Mouse (Mus musculus) neural tube, embryonic 11.5 days (tissue): Measurements from ENCODE around the gene Uba5. TPM values are rescaled to one million over a fixed set of nuclear protein-coding genes. Genes with fewer than 3 reads are reported as not detected.

Experiments used
- ATAC-seq: fragments of 200-750 bp; cut with Nextera tagmentation; 2 replicates; pipeline ENCODE4 v1.8.0; 2017; ENCODE audit warnings: moderate number of reproducible peaks, mild to moderate bottlenecking, moderate TSS enrichment, moderate library complexity; ENCODE audit not compliant: insufficient read depth, low FRiP score, low TSS enrichment
- DNase-seq: peaks from one replicate; pipeline ENCODE4 v3.0.0-alpha.2; 2015; ENCODE audit warnings: low spot score
- H3K27ac ChIP-seq: fragments of 300-500 bp; sonication (generic); 2 replicates; pipeline ENCODE4 v1.5.1; 2014; ENCODE audit warnings: low read depth, mild to moderate bottlenecking, low read length
- H3K27me3 ChIP-seq: fragments of 300-500 bp; sonication (generic); 2 replicates; pipeline ENCODE4 v1.6.1; 2014; ENCODE audit warnings: mild to moderate bottlenecking, low read length, mixed read lengths; ENCODE audit not compliant: control insufficient read depth, insufficient read depth
- H3K36me3 ChIP-seq: fragments of 300-500 bp; sonication (generic); 2 replicates; pipeline ENCODE4 v1.6.1; 2014; ENCODE audit warnings: mild to moderate bottlenecking, low read length, moderate library complexity, mixed read lengths; ENCODE audit not compliant: control insufficient read depth, insufficient read depth
- H3K4me1 ChIP-seq: fragments of 300-500 bp; sonication (generic); 2 replicates; pipeline ENCODE4 v1.6.1; 2014; ENCODE audit warnings: low read length, mixed read lengths; ENCODE audit not compliant: control insufficient read depth, insufficient read depth
- H3K4me2 ChIP-seq: fragments of 300-500 bp; sonication (generic); 2 replicates; pipeline ENCODE4 v1.6.1; 2014; ENCODE audit warnings: low read depth, mild to moderate bottlenecking, moderate library complexity
- H3K4me3 ChIP-seq: fragments of 300-500 bp; sonication (generic); 2 replicates; pipeline ENCODE4 v1.5.1; 2014; ENCODE audit warnings: low read depth, low read length
- H3K9ac ChIP-seq: fragments of 300-500 bp; sonication (generic); 2 replicates; pipeline ENCODE4 v1.6.1; 2014; ENCODE audit warnings: mild to moderate bottlenecking, low read length
- H3K9me3 ChIP-seq: fragments of 300-500 bp; sonication (generic); 2 replicates; pipeline ENCODE4 v1.6.1; 2016; ENCODE audit warnings: low read length; ENCODE audit not compliant: control insufficient read depth
- WGBS: fragments of 180-500 bp; shearing (Covaris S2); extraction: QIAGEN DNeasy Blood & Tissue Kit; methylation state at CpG from one replicate; pipeline ENCODE4 v1.1.7; 2014; 5-methylcytosine and 5-hydroxymethylcytosine counted together
- polyA plus RNA-seq: library from polyadenylated mRNA; unstranded; fragments of >200 nt; fragmentation: Nextera tagmentation; extraction: Ambion mirVana; gene quantifications from 2 replicates; pipeline ENCODE4 v1.2.1, GENCODE M21; 2014

The Uba5 gene
- polyA plus RNA-seq, 1 experiment from 2014 or later: 64.6 TPM

- H3K9ac ChIP-seq: no peak overlapping the region
- no peak overlapping the region for H3K27ac ChIP-seq
- no peak for ATAC-seq
- DNase-seq: no peak
- no peak overlapping the region for H3K4me3 ChIP-seq
- H3K9me3 ChIP-seq: no peaks in the 10 kb centered on the region
- WGBS: 74% methylated on average over 1 of the region's 1 CpGs
- H3K4me1 ChIP-seq: no peaks in the 10 kb centered on the region
- H3K4me2 ChIP-seq: no peak overlapping the region
- peaks cover 3% of the 10 kb centered on the region; the same call in 1 of the 2 replicates for H3K36me3 ChIP-seq
- H3K27me3 ChIP-seq: no peaks in the 10 kb centered on the region
Observed at GRCm38 (mm10) chr9:104014526-104014925, 48.4 kb downstream of the Uba5 start.

- under 1% methylated on average over 37 of the region's 37 CpGs for WGBS
- Histone ChIP-seq H3K4me2 (peak overlapping the region; percentile 55), H3K36me3 (no peaks in the 10 kb centered on the region), H3K27ac (no peak overlapping the region), H3K4me1 (0 out of 2 replicates have a peak, but pooled peaks cover 4% of the 10 kb centered on the region), H3K4me3 (peak overlapping the region; percentile 60), H3K9me3 (no peaks in the 10 kb centered on the region), H3K9ac (peak overlapping the region; percentile 55), H3K27me3 (no peaks in the 10 kb centered on the region)
- DNase-seq: peak; percentile 84
- peak; percentile 48 for ATAC-seq
Observed at GRCm38 (mm10) chr9:104002913-104003330, 60.0 kb downstream of the Uba5 start.

GRCm38 (mm10) chr9:104001921-104002859 is 60.7 kb downstream of the Uba5 start, which contains the start of gene Nphp3:
Gene Nphp3 (plus strand): TSS chr9:104002544.
- Histone ChIP-seq H3K4me3 (peak within 1 kb of the TSS; percentile 60), H3K4me2 (peak within 1 kb of the TSS; percentile 55), H3K27ac (0 out of 2 replicates have a peak within 1 kb of the TSS, but pooled peaks have one; percentile 44), H3K36me3 (no peaks in the 10 kb centered on the region), H3K27me3 (no peaks in the 10 kb centered on the region), H3K4me1 (0 out of 2 replicates have a peak, but pooled peaks cover 4% of the 10 kb centered on the region), H3K9ac (peak within 1 kb of the TSS; percentile 55), H3K9me3 (no peaks in the 10 kb centered on the region)
- peak; percentile 99 for DNase-seq
- ATAC-seq: peak; percentile 97
- WGBS: under 1% methylated on average over 54 of the region's 55 CpGs

GRCm38 (mm10) chr9:104000601-104001000 is 62.3 kb downstream of the Uba5 start:
- Histone ChIP-seq H3K4me3 (no peak overlapping the region), H3K27ac (no peak overlapping the region), H3K4me1 (0 out of 2 replicates have a peak, but pooled peaks cover 4% of the 10 kb centered on the region), H3K9ac (no peak overlapping the region), H3K27me3 (no peaks in the 10 kb centered on the region), H3K4me2 (no peak overlapping the region), H3K36me3 (no peaks in the 10 kb centered on the region), H3K9me3 (no peaks in the 10 kb centered on the region)
- WGBS: 68% methylated on average over 3 of the region's 3 CpGs
- ATAC-seq: no peak
- DNase-seq: no peak

Other genes with a start within 250 kb of the Uba5 start
- 3.6 and 5.4 TPM in 2 replicates for gene Nphp3, start 60.6 kb downstream of the Uba5 start, polyA plus RNA-seq
- not detected in 2 replicates for gene Gm28305, start 22.5 kb downstream of the Uba5 start, polyA plus RNA-seq
- gene Acad11, start 243 bp upstream of the Uba5 start, polyA plus RNA-seq: 8.1 and 9.7 TPM in 2 replicates
- gene Ackr4, start 63.8 kb upstream of the Uba5 start, polyA plus RNA-seq: 0.18 and 0.52 TPM in 2 replicates
- 23.3 and 26.8 TPM in 2 replicates for gene Dnajc13, start 199.8 kb upstream of the Uba5 start, polyA plus RNA-seq